Mouse (Mus musculus) right cerebral cortex, postnatal 25 days (tissue): ENCODE measurements around the gene Slc34a1.
A peak's percentile ranks its signal among the peaks of the same experiment; 100 is the strongest.
"Not testable (repeated sequence)": the region's sequence is repeated elsewhere in the genome, so short reads cannot be mapped to it uniquely, and the experiment has no call there.

Experiments used
- DNase-seq: peaks from one replicate; pipeline ENCODE4 v3.0.0; 2022

Gene Slc34a1

DNA sequence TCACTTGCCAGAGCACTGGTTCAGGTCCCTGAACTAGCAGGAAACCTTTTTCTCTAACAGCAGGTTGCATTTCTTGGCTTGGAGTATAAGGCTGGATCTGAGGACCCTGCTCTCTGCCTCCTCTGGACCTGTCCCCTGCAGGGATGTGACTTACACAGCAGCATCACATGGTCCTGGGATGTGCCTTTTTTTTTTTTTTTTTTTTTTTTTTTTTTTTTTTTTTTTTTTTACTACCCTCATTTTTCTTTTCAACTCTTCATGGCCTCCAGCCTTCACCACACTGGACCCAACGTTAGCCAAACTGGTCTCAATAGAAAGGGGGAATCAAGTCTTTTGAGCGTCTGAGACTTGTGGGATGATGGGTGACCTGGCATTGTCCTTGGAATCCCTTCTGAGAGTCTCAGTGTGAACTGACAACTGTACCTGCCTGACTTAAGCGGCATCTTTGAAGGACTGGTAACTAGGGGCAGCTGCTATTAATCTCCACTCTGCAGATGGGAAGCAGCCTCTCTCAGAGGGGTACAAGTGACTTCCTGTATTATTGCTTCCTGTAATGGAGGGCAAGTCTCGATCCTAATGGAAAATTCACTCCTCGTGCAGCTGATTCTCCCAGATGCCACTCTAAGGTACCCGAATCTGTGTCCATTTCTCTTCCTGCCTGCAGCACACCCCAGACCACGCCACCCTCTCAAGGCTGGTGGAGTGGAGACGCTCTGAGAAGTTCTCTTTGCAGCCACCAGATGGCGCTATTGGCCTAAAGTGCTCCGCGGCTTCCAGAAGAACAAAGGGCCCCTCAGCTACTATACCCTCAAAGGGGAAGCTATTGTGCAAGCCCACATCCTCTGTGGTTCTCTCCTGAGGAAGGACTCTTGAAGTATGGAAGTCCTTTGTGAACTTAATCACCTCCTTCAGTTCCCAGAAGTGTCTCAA, 7.1 kb downstream of the Slc34a1 start:
- DNase-seq = peak; percentile 82

DNA sequence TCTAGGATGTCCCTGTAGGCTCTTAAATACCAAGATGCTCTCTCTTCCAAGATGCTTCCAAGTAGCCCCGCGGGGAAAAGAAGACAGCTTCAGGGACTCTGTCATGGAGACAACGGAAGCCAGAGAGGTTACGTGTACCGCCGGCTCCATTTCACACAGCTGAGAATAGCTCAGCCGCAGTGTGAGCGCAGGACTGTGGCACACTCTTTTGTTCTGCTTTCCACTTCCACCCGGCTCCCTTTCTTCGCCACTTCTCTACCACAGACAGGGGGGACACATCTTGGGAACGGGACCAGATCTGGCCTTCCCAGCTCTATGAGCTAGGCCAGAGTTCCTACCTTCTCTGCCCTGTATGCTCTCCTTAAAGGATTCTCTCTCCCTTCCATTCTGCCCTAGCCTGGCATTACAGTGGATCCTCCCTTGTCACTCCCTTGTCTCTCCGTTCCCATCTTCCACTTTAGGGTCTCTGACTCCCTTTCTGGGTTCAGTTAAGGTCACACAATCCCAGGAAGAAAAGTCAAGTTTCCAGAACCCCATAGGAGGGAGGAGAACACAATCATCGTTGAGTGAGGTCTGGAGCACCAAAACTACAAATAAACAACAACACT, 7.9 kb downstream of the Slc34a1 start:
- no peak for DNase-seq

DNA sequence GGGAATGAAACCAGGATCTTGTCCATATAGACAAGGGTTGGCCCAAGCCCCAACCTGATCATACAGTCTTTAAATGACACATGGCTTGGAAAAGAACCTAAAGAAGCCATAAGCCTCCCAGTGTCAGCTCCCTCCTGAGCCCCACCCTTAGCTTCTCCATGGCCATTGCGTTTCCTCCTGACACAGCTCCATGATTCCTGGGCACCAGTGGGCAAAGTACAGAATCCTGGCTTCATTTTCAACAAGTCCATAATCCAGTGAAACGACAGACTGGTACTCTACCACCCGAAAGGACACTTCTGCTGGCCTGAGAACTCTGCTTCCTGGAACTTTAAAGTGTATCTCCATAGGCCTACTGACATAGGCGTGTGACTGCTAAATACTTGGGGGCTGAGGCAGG, 9.4 kb downstream of the Slc34a1 start:
- no peak for DNase-seq

DNA sequence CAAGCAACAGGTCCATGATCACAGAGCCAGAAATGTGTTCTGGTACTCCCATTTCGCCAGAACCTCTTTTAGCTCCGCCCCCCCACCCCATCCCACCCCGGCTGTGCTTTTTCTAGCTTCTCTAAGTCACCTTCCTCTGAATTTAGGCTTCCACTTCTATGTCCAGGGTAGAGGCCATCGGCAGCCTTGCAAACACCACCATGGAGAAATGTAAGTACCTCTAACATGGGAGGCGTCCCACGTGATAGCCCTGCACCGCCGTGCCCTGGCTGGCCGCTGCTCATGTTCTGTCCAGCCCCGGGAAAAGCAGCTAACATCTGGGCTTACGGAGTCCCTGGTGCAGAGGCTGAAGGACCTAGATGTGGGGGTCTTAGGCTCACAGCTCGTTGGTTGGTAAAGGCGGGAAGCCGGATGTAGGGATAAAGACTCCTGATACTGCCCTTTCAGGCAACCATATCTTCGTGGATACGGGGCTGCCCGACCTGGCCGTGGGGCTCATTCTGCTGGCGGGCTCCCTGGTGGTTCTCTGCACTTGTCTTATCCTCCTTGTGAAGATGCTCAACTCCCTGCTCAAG, 10.6 kb downstream of the Slc34a1 start:
- no peak for DNase-seq

DNA sequence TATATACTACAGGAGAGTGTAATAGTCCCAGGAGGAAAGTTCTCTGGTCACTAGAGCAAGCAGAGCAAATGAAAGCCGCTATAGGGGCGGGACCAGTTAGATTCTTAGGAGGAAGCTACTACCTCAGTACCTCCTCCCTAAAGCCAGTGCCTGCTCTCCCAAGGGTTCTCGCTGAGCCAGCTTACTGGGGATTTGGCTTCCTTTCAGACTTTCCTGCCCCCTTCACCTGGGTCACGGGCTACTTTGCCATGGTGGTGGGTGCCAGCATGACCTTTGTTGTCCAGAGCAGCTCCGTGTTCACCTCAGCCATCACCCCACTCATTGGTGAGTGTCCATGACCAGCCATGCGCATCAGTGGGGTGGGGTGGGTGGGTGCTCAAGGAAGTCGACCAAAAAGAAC, 13.8 kb downstream of the Slc34a1 start:
- no peak for DNase-seq

DNA sequence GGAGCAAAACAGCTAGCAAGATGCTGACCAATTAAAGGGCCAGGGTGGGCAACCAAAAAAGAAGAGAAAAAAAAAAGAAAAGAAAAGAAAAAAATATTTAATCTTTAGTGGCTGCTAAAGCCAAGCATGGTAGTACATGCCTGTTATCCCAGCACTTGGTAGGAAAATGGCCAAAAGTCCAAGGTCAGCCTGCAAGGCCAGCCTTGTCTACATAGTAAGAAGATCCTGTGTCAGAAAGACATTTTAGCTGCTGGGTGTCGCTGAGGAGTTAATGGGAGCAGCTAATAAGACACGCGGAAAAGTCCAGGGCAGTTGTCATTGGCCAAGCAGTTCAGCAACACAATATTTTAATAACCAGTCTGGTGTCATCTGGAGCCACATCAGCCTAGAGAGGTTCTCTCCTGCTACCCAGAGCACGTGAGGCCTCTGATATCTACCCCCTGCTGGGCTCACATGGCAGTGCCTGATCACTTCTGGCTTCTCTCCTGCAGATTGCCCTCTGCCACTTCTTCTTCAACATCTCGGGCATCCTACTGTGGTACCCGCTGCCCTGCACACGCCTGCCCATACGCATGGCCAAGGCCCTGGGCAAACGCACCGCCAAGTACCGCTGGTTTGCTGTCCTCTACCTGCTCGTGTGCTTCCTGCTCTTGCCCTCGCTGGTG, 14.8 kb downstream of the Slc34a1 start:
- no peak for DNase-seq

DNA sequence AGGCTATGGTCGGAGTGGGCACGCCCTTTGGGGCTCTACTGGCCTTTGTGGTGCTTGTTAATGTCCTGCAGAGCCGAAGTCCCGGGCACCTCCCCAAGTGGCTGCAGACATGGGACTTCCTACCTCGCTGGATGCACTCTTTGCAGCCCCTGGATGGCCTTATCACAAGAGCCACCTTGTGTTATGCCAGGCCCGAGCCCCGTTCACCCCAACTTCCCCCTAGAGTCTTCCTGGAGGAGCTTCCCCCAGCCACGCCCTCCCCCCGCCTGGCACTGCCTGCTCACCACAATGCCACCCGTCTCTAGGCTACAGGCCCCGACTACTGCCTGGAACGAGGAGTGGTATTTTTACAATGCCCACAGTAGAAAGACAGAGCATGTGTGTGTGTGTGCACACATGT, 15.3 kb downstream of the Slc34a1 start:
- DNase-seq = no peak

DNA sequence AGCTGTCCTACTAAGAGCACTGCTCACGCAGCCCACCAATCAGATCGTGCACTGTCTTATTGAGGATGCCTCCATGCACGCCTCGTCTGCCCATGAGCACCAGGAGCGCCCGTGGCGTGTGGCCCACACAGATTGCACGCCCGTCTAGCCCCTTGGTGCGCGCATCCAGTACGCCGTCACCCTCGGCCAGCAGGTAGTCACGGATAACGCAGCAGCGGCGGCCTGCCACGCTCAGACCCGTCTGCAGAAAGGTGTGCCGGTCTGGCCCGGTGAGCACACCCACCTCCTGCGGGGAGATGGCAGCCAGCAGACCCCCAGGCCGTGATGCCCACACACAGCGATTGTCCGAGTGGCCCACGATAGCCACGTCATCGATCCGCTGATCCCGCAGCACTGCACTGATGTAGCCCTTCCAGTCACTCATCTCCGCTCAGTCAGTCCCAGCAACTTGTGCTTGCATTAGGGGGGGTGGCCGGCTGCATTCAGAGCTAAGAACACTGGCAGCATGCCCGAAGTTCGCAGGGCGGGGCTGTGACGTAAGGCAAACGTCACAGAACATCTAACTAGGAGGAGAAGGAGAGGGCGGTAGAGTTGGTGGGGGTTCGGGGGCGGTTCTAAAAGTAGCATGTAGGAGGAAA, 16.9 kb downstream of the Slc34a1 start, which contains the start of gene Pfn3:
Gene Pfn3 (minus strand): TSS at position 490 of the 638 bp plus-strand sequence.
- peak; percentile 76 for DNase-seq

DNA sequence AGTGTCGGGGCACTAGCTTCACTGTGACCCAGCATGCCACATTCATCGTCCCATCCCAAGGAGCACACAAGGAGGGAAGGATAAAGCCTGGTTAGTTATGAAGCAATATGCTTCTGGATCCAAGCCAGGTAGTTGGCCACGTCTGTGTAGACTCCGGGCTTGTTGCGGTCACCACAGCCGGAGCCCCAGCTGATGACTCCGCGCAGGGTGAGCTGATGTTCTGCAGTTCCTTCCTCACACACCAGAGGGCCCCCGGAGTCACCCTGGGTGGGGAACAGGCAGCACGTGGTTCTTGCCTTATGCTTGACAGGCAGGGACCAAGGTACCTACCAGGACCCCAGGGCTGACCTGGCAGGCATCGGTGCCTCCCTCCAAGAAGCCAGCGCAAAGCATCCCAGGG, 20.0 kb downstream of the Slc34a1 start:
- peak; percentile 79 for DNase-seq

DNA sequence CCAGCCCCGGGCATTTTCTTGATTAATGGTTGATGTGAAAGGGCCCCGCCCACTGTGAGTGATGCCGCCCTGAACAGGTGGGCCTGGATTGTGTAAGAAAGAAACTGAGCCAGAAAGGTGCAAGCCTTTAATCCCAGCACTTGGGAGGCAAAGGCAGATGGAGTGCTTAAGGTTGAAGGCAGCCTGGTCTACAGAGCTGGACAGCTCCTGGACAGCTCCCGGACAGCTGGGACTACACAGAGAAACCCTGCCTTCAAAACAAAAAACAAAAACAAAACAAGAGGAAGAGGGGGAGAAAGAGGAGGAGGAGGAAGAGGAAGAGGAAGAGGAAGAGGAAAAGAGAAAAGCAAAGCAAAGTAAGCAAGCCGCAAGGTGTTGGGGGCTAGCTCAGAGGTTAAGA, 21.2 kb downstream of the Slc34a1 start:
- DNase-seq = no peak

DNA sequence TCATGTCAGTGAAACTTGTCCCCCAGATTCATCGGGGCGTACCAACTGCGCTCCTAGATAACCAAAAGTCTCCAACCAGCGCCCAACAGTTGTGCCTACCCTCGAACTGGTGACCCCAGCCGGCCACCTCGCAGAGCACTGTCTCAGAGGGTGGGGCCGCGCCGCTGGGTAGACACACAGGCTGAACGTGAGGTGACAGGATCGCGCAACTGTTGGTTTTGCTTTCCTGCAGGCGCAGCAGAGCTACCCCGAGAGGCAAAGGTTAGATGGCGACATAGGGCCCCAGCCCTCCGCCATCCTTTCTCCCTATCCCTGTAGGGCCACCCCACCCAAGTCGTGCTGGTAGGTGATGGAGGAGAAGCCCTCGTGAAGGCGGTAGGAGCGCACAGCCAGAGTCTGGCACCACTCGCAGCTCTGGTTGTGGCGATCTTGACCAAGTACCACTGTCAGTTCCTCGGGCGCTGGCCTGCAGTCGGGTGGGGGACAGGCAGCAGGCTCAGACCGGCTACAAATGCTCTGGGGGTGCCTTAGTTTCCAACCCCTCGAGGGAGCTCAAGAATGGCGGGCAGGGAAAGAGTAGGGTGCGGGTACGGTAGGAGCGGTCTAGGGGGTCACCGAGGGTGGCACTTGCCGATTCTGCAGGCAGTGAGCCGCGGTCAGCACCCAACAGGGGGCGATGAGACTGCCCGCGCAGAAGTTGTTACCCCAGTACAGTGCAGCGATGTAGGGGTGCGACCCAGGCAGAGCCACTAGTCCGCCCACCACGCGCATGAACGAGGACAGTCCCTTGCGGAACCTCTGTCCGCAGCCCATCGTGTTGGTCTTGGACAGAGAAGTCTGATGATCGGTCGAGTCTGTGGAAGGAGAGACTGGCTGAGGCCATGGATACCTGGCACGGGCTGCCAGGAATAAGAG, 22.3 kb downstream of the Slc34a1 start:
- no peak for DNase-seq

DNA sequence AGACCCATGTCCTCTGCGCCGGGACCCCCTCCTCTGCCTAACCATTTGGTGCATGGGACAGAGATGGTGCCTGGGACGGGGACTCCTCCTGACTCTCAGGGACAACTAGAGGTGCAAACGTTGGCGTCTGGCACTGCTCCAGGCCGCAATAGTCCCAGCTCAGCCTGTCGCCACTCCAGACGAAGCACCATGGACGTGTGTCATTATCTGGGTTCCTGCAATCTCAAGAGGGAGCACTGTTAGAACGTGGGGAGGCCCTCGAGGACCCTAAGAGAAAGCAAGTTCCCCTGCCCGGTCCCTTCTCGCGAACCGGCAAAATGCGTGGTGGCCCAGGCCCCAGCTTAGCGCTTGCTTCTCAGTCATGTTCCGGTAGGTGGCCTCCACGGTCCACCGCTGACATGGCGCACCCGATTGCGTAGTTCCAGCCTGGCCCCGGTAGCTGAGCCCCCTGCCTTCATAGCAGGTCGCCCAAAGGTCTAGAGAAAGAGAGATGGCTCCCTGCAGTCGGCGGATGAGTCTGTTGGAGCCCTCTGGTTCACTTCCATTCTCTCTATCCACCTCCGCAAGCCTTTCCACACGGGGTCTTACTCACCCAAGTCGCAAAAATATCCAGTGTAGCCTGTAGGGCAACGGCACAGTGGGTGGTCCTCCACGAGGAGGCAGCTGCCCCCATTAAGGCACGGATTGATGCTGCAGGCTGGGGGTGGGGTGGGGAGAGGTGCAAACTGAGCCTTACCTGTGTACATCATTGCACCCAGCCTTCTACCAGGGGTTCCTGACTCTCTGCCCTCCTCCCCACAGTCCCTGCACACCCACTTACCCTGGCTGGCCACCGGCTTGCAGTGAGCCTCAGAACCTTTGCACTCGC, 23.2 kb downstream of the Slc34a1 start:
- DNase-seq = peak; percentile 68

DNA sequence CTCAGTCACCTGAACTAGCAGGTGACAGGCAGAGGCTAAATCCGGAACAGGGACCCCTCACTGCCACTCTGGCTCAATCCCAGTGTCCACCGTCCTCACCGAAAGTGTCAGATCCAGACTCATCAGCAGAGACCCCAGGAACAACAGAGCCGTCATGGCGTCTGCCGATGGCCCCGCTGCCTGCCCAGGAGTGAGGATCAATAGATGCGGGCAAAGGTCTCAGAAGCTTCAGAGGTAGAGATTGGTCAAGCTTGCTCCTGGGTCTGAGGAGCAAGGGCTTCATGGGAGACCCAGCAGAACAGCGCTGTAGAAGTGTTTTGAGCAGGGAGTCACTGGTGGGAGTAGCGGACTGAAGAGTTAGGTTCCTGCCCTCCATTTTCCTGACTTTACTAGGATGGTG, 28.6 kb downstream of the Slc34a1 start, which contains the start of gene F12:
Gene F12 (minus strand): TSS at position 181 of the 400 bp plus-strand sequence.
- DNase-seq = no peak

DNA sequence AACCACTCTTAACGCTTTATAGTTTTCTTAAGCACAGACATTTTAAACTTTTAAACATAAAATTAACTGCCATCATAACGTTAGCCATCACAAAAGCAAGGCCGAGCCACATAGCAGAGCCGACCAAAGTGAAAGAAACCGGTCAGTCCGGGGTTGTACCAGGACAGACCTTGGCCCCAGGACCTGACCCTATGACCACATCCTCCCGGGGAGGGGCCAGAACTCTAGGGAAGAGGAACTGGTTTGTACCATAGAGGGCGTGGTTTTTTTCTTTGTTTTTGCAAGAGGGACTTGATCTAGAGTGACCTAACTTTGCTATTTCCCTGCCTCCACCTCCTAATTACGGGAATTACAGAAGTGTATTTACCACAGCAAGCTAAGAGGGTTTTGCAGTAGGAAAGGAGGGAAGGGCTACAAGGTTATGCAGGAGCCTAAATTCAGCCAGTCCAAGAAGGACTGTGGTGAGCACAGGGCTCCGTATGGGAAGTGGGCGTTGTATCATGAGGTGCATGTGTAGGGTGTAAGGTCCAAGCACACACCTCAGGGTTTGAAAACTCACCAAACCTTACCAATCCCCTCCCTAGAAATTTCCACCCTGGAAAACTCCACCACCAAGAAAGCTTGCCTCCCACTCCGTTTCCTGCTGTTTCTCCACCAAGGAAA, 31.4 kb downstream of the Slc34a1 start:
- DNase-seq = no peak

DNA sequence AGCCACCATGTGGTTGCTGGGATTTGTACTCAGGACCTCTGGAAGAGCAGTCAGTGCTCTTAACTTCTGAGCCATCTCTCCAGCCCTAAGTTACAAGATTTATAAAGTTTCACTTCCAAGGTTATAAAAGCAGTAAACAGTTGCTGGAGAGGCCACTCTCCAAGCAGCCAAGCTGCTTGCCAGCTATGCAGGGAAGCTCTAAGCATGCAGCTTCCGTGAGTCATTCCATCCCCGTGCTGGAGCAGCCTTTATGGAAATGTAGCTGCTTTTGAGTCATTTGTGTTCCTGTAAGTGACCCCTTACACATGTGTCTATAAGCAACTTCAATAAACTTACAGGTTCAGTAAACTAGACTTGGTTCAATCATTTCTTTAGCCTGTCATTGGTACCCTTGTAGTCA, 32.6 kb downstream of the Slc34a1 start:
- DNase-seq = no peak

DNA sequence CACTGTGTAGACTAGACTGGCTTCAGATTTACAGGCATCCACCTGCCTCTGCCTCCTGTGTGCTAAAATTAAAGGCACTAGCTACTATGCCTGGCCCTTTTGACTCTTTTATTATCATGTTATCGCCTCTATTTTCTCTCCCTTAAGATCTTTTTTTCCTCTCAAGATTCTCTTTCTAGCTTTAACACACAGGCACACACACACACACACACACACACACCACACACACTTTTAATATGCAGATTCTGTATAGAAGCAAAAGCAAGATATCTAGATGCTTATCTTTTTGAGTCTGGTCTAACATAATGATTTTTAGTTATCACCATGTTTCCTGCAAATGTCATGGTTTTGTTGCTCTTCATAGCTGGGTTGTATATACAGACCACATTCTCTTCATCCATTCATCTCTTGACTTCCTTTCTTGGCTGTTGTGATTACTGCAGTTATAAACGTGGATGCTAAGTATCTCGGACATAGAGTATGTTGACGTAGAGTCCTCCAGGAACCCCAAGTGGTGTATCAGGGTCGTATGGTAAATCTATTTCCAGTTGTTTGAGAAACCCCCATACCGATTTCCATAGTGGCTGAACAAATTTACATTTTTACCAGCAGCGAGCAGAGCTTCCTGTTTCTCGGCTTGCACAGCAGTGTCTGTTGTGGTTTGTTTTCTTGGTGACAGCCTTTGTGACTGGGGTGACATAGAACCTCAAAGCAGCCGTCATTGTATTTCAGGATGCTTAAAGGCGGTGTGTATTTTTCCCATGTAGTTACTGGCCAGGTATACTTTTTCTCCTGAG, 34.1 kb downstream of the Slc34a1 start:
- no peak for DNase-seq

DNA sequence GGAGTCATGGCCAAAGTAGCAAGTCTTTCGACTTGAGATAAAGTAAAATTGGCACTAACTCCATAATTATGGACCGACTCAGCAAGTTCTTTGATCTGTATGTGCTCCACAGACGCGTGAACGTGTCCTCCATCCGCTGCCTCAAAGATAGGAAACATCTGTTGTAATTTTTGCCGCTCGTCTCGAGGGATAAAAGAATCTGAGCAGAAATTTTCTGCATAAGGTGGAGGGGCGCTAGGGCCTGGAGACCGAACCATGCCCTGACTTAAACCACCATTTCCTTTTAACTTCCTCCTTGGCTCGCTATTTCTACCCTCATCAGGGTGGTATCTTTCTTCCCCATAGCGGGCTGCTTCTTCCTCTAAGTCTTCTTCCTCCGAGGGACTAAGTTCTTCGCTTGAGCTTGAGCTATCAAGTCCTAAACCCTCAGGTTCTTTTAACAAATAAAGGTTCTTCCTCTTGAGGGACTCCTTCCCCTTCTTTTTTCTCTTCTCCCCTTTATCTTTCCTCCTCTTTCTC, 39.2 kb downstream of the Slc34a1 start:
- DNase-seq = not testable (repeated sequence)

DNA sequence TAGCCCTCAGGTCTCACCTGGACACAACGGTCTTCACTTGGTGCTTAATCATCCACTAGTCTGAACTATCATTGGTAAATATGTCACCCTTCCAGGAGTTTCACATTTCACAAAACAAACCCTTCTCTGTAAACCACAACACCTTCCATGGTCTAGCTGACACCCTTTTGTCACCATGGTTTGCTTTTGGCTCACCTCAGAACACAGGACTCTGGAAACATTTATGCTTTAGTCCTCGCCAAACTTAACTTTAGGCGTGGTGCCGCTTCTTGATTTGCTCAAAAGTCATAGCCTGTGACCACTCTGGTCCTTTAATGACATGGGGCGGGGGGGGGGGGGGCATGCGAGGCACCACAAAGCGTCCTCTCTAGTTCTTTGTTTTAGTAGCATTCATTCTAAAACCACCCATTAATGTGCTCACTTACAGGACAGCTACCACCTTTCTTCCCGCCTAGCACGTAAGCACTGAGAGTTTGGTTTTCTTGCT, 45.9 kb downstream of the Slc34a1 start:
- no peak for DNase-seq
